Mouse (Mus musculus) layer of hippocampus, adult 18-20 months (tissue): Measurements from ENCODE around the gene Ddx4. TPM values are rescaled to one million over a fixed set of nuclear protein-coding genes. Genes with fewer than 3 reads are reported as not detected.
A peak's percentile ranks its signal among the peaks of the same experiment; 100 is the strongest.

ENCODE experiments used
- DNase-seq, 2 experiments: peaks; one replicate each; pipeline ENCODE4 v3.0.0; 2022; ENCODE audit warnings: low spot score in 2 of 2
- long read RNA-seq: library from polyadenylated mRNA; stranded (forward); transcript quantifications from one replicate; pipeline ENCODE4 v2.0.0, GENCODE M21; 2021
- total RNA-seq, 2 experiments: library from RNA; stranded (reverse); gene quantifications; 2 replicates each; pipeline ENCODE4 v1.2.3; 2021

Ddx4 gene
- 1 to 10 TPM; 1.6 to 2.0 TPM for total RNA-seq
- long read RNA-seq, partial matches to known transcripts = 0 of 1 reads
- long read RNA-seq, other reads (novel, unspliced or antisense) = 0 of 1 reads

- DNase-seq = no peak
Measured at GRCm38 (mm10) chr13:112652205-112652604, at the start of gene Ddx4. Ddx4 (minus strand) TSS chr13:112652475.

DNA sequence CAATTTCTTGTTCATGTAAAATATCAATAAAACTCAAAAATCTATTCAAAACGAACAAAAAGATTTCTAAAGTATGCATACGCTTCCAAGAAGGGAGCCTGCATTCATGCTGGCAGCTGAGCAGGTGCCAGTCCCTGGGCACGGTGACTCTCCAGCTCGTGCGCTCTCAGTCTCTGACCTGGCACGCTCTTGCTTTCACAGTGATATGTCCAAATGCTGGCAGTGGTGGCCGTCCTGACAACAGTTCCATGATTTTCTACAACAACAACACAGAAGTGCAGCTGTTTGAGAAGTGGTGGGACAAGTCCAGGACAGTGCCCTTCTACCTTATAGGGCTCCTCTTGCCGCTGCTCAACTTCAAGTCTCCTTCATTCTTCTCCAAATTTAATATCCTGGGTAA lies 49.0 kb upstream of the Ddx4 start:
- no peak for DNase-seq

- no peak for DNase-seq
Measured at GRCm38 (mm10) chr13:112695526-112696240, 43.4 kb upstream of the Ddx4 start.

DNA sequence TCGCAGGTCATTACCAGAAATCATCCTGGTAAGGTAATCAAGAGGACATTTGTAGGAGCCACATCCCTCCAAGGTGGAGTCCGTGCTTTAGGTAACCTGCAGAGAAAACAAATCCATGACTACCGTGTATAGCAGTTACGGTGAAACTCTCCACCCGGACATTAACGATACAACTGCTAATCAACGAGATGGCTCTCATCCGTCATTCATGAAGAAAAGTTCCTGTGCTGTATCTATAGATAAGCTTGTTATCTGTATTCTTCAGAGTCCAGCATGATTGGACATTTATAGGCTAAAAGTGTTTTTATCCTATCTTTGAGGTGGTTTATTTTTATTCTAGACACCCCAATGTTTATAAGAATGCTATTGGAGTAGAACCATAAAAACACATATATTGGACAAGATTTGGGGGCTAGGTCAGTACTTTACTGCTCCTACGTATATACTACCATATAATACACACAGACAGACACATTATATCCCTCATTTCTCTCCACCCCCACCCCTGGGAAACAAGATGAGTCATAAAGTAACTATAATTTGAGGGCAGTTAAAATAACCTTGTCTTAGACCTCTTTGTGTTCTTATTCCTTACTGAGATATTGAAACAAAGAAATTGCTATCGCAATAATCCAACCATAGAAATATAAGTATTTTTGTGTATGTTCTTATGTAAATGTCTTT lies 40.7 kb upstream of the Ddx4 start:
- no peak for DNase-seq

DNA sequence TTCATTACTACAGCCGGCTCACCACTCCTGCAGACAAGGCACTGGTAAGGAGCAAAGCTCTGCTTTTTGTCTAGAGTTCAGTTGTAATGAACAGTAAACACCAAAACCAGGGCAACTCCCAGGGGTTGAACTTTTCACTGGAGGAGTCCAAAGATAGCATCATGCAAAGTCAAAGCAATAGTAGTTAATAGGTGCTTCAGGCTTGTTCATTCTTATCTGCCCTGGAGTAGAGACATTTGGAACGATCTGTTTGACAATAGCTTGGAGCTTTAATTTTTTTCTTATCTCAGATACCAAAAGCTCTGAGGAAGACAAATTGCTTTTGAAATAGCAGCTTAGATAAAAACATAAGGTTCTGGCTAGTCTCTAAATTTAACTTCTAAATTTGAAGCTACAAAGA lies 33.9 kb upstream of the Ddx4 start:
- DNase-seq = no peak

DNA sequence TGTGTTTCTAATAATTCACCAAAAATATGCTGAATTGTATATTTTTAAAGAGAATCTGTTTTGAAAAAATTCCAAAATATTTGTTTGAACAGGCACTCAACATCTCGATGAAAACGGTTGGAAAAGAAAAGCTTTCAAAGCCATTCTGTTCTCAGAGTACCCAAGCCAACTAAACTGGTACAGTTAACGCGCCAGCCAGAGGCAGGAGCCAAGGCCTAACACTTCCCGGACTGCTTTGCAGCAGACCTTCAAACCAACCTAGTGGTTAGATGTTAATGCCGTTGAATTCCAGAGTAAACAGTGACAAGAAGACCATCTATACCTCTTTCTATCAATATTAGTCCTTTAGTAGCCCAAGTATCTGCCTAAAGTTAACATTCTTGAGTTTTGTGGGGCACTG lies 31.7 kb upstream of the Ddx4 start:
- DNase-seq = peak in 1 of 2 experiments; percentile 34

GRCm38 (mm10) chr13:112683312-112683711 lies 31.0 kb upstream of the Ddx4 start:
- DNase-seq = peak in 1 of 2 experiments; percentile 12

- no peak for DNase-seq
Measured at GRCm38 (mm10) chr13:112678154-112678553, 25.9 kb upstream of the Ddx4 start.

GRCm38 (mm10) chr13:112673899-112674447 lies 21.7 kb upstream of the Ddx4 start:
- DNase-seq = peak; percentile 45 to 78

DNA sequence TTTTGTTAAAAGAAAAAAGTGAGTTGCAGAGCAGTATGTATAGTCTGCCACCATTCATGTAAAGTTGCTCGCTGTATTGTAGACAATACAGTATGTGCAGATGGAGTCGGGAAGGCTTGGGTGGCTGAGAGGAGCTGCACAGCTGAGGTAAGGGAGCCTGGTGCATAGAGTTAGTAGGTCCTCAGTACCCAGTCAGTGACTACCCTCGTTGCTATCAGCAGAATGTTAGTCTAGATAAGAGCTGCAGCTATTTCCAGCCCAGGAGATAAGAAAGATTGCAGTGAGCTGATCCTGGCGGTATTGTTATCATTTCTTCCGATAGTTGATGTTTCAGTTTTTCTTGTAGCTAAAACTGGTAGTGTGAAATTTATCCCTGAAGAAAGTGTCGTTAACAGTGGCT lies 20.5 kb upstream of the Ddx4 start:
- DNase-seq = no peak

DNA sequence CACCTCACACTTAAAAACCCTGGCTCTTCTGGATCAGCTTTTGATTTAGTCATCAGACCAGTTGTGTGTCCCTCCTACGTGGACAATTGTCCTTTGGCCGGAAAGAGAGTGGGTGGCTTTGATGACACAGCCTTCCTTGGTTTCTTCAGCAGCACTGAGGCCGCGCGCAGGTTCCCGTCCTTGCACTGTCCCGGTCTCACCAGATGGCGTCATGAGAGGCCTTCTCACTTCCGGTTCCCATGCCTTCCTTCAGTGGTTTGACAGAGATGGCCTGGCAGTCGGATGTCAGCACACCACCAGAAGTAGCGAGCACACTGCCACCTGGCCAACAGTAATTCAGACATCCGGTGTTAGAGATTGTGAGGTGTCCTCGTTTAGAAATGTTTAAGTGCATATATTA lies 19.4 kb upstream of the Ddx4 start:
- DNase-seq = no peak

- no peak for DNase-seq
Measured at GRCm38 (mm10) chr13:112667215-112667614, 14.9 kb upstream of the Ddx4 start.

DNA sequence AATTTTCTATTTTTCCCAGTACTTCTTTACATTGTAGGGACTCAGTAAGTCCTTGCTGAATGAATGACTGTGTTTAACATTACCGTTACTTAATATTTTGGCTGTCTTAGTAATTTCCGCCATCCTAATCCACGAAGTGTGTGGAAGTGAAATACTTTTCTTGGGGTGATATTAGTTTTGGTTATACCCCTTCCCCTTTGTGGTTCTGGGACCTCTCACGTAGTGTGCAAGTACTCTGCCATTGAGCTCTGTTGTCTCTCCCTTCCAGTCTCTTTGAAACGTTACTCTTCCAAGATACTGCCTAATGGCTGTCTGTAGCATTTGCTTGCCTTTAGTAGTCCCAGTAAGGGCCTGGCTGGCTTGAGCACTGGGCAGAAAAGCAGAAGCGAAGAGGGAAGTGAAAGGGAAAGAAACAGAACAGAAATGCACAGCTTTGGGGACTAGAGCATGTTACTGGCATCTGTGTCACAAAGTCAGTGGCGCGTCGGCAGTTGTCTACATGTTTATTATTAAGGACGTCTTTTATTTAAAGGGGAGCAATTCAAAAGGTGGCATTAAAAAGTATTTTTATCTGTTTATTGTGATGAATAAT lies 14.3 kb upstream of the Ddx4 start:
- no peak for DNase-seq

DNA sequence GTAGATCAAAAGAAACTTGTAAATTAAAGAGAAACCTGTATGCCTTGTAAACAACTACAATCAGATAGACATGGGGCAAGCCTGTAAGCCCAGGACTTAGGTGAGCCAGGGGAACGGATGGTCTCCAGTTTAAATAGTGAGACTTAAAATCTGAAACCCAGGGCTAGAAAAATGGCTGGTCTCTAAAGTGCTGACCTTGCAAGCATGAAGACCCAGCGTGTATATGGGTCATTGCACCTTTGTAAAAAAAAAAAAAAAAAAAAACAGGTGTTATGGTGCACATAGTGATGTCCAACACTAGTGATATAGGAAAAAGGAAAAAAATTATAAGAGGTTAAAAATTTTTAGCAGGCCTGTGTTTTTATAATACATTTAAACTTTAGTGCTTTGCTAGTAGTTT lies 9.4 kb upstream of the Ddx4 start:
- no peak for DNase-seq

- DNase-seq = peak; percentile 92 to 98
Measured at GRCm38 (mm10) chr13:112660574-112661381, 8.5 kb upstream of the Ddx4 start, which contains the start of gene Slc38a9. Slc38a9 (plus strand) TSS chr13:112660751.

GRCm38 (mm10) chr13:112659986-112660573 lies 7.8 kb upstream of the Ddx4 start:
- DNase-seq = no peak

DNA sequence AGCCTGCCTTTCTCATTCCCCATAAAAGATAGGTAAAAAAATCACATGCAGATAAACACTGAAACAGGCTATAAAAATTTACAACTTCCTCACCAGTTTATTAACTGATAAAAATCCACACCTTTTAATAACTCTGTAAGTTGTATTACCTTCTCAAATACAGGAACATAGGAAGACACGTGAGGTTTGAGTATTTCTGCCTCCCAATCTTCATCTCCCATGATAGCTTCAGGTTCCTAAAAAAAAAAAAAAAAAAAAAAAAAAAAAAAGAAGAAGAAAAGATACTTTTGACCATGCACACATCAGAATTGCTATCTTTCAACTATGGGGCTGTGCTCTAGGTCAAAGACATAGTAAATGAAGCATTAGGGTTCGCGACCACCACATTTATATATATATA lies 1.1 kb downstream of the Ddx4 start:
- DNase-seq = no peak

- DNase-seq = no peak
Measured at GRCm38 (mm10) chr13:112645529-112646186, 6.6 kb downstream of the Ddx4 start.

GRCm38 (mm10) chr13:112644996-112645395 lies 7.3 kb downstream of the Ddx4 start:
- DNase-seq = no peak

GRCm38 (mm10) chr13:112642897-112643296 lies 9.4 kb downstream of the Ddx4 start:
- no peak for DNase-seq
